Mouse (Mus musculus) bone marrow macrophage, adult 2 months (primary cell): Measurements from ENCODE around the gene BC005561.

Source experiments
- CTCF ChIP-seq: IDR thresholded peaks from 2 replicates; pipeline ENCODE4 v1.5.1; 2012; ENCODE audit warnings: low read depth, mild to moderate bottlenecking, low read length, moderate library complexity
- POLR2A ChIP-seq: IDR thresholded peaks from 2 replicates; pipeline ENCODE4 v1.6.1; 2012; ENCODE audit warnings: mild to moderate bottlenecking, low read depth, low read length, borderline replicate concordance

- TF ChIP-seq POLR2A (no peak), CTCF (no peak)
Observed at GRCm38 (mm10) chr5:104472371-104472770, 35.8 kb upstream of the BC005561 start.
